Mouse (Mus musculus) 416B (cell line): ENCODE measurements at regions not wholly inside any gene's neighbourhood (a gene's known extent, or its start where the extent isn't known, plus 50 kb on each side); places are given as distances from the start of the nearest gene placed in this dataset.
"Not testable (repeated sequence)": the region's sequence is repeated elsewhere in the genome, so short reads cannot be mapped to it uniquely, and the experiment has no call there.

ENCODE experiments used
- DNase-seq: peaks from one replicate; pipeline ENCODE4 v3.0.0; 2011; ENCODE audit warnings: low read depth

- DNase-seq, result peak; percentile 59
Measured at GRCm38 (mm10) chr16:73155447-73155846, 847.3 kb downstream of the Robo1 start.

- DNase-seq, result not testable (repeated sequence)
Measured at GRCm38 (mm10) chr16:73127927-73128326, 819.8 kb downstream of the Robo1 start.

- no peak for DNase-seq
Measured at GRCm38 (mm10) chr16:73120568-73120967, 812.5 kb downstream of the Robo1 start.

GRCm38 (mm10) chr16:73117338-73117737 lies 809.2 kb downstream of the Robo1 start:
- DNase-seq, result no peak

- DNase-seq, result no peak
Measured at GRCm38 (mm10) chr16:73108021-73108452, 799.9 kb downstream of the Robo1 start.

- DNase-seq, result no peak
Measured at GRCm38 (mm10) chr16:73107608-73108007, 799.5 kb downstream of the Robo1 start.

GRCm38 (mm10) chr16:73105496-73105895 lies 797.4 kb downstream of the Robo1 start:
- DNase-seq, result no peak

- DNase-seq, result no peak
Measured at GRCm38 (mm10) chr16:73100273-73100672, 792.2 kb downstream of the Robo1 start.

GRCm38 (mm10) chr16:73098760-73099159 lies 790.7 kb downstream of the Robo1 start:
- peak; percentile 79 for DNase-seq

GRCm38 (mm10) chr16:73097176-73097575 lies 789.1 kb downstream of the Robo1 start:
- peak; percentile 76 for DNase-seq

GRCm38 (mm10) chr16:73096091-73097083 lies 788.3 kb downstream of the Robo1 start:
- DNase-seq, result no peak
